Mouse (Mus musculus): Measurements from ENCODE around the gene Agbl1. TPM values are rescaled to one million over a fixed set of nuclear protein-coding genes. Genes with fewer than 3 reads are reported as not detected.

The Agbl1 gene
- polyA plus RNA-seq, 1 experiment, result not detected

DNA sequence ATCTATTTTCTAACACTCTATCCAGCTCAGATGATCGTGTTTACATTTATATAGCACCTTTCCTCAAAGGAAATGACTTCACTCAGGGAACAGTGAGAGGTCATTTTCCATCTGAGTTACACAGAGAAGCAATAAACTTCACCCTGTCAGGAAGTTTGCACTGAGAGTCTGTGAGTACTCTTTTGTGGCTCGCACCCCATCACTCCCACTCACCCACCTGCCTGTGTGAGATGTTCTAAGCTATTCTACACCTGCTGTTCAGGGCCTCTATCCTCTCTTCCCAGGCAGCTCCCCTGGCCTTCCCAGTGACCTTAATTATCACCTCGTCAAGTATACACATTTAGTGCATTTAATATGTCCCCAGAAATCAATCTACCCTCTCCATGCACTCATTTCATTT is 580.3 kb downstream of the Agbl1 start:
- TF ChIP-seq POLR2A (IDR thresholded peaks at IDR 0.05; ENCODE audit: low read depth, low read length) (no peak), CTCF (IDR thresholded peaks at IDR 0.05; ENCODE audit: extremely low read depth, insufficient read length, insufficient replicate concordance, low read depth, low read length) (no peak)
- 35% methylated on average over 3 of the region's 3 CpGs for WGBS
- no peaks in the 10 kb centered on the region for H3K4me1 ChIP-seq (ENCODE audit: control insufficient read depth, insufficient read depth, insufficient read length, low read length)
- H3K36me3 ChIP-seq (ENCODE audit: control insufficient read depth, insufficient read depth, low read length), result no peaks in the 10 kb centered on the region
- H3K4me3 ChIP-seq (ENCODE audit: low read depth, low read length), result no peak overlapping the region
- H3K27ac ChIP-seq (ENCODE audit: insufficient read depth, low read depth, low read length), result no peak overlapping the region
- no peaks in the 10 kb centered on the region for H3K27me3 ChIP-seq (ENCODE audit: control insufficient read depth, insufficient read depth, low read length)

- Histone ChIP-seq H3K4me1 (ENCODE audit: control insufficient read depth, insufficient read depth, insufficient read length, low read length) (no peaks in the 10 kb centered on the region), H3K4me3 (ENCODE audit: low read depth, low read length) (no peak overlapping the region), H3K27ac (ENCODE audit: insufficient read depth, low read depth, low read length) (no peak overlapping the region), H3K27me3 (ENCODE audit: control insufficient read depth, insufficient read depth, low read length) (no peaks in the 10 kb centered on the region), H3K36me3 (ENCODE audit: control insufficient read depth, insufficient read depth, low read length) (no peaks in the 10 kb centered on the region)
- 54% methylated on average over 2 of the region's 2 CpGs for WGBS
- TF ChIP-seq POLR2A (IDR thresholded peaks at IDR 0.05; ENCODE audit: low read depth, low read length), result no peak
- no peak for TF ChIP-seq CTCF (IDR thresholded peaks at IDR 0.05; ENCODE audit: extremely low read depth, insufficient read length, insufficient replicate concordance, low read depth, low read length)
These were observed 590.9 kb downstream of the Agbl1 start for GRCm38 (mm10) chr7:76820571-76820970.

DNA sequence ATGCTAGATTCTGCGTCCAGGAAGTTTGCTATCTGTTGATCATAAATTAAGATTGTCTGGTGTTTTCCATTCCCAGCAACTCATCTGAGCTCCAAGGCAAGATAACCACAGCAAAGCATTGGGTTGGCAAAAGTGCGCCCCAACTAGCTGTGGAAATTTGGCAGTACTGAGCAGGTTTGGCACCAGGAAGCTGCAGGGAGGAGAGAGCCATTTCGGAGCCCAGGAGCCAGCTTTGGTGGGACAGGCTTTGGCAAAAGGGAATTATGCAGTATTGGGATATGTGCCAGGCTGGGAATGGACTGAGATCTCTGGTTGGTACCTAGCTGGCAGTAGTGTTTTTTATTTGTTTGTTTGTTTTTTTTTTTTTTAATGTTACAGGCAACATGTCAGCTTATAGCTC is 612.5 kb downstream of the Agbl1 start:
- Histone ChIP-seq H3K36me3 (ENCODE audit: control insufficient read depth, insufficient read depth, low read length) (no peaks in the 10 kb centered on the region), H3K4me1 (ENCODE audit: control insufficient read depth, insufficient read depth, insufficient read length, low read length) (no peaks in the 10 kb centered on the region), H3K27me3 (ENCODE audit: control insufficient read depth, insufficient read depth, low read length) (no peaks in the 10 kb centered on the region), H3K4me3 (ENCODE audit: low read depth, low read length) (no peak overlapping the region), H3K27ac (ENCODE audit: insufficient read depth, low read depth, low read length) (no peak overlapping the region)
- TF ChIP-seq POLR2A (IDR thresholded peaks at IDR 0.05; ENCODE audit: low read depth, low read length) (no peak), CTCF (IDR thresholded peaks at IDR 0.05; ENCODE audit: extremely low read depth, insufficient read length, insufficient replicate concordance, low read depth, low read length) (no peak)
- WGBS, result 79% methylated on average over 3 of the region's 3 CpGs

- WGBS, result 79% methylated on average over 22 of the region's 22 CpGs
- Histone ChIP-seq H3K4me3 (ENCODE audit: low read depth, low read length) (no peak overlapping the region), H3K36me3 (ENCODE audit: control insufficient read depth, insufficient read depth, low read length) (no peaks in the 10 kb centered on the region), H3K4me1 (ENCODE audit: control insufficient read depth, insufficient read depth, insufficient read length, low read length) (no peaks in the 10 kb centered on the region), H3K27ac (ENCODE audit: insufficient read depth, low read depth, low read length) (no peak overlapping the region), H3K27me3 (ENCODE audit: control insufficient read depth, insufficient read depth, low read length) (no peaks in the 10 kb centered on the region)
- TF ChIP-seq POLR2A (IDR thresholded peaks at IDR 0.05; ENCODE audit: low read depth, low read length) (no peak), CTCF (IDR thresholded peaks at IDR 0.05; ENCODE audit: extremely low read depth, insufficient read length, insufficient replicate concordance, low read depth, low read length) (no peak)
These were observed 659.9 kb downstream of the Agbl1 start for GRCm38 (mm10) chr7:76889416-76890209.

GRCm38 (mm10) chr7:76904096-76904495 is 674.4 kb downstream of the Agbl1 start:
- WGBS, result 88% methylated on average over 1 of the region's 1 CpGs
- Histone ChIP-seq H3K36me3 (ENCODE audit: control insufficient read depth, insufficient read depth, low read length) (no peaks in the 10 kb centered on the region), H3K4me3 (ENCODE audit: low read depth, low read length) (no peak overlapping the region), H3K27me3 (ENCODE audit: control insufficient read depth, insufficient read depth, low read length) (no peaks in the 10 kb centered on the region), H3K4me1 (ENCODE audit: control insufficient read depth, insufficient read depth, insufficient read length, low read length) (no peaks in the 10 kb centered on the region), H3K27ac (ENCODE audit: insufficient read depth, low read depth, low read length) (no peak overlapping the region)
- TF ChIP-seq CTCF (IDR thresholded peaks at IDR 0.05; ENCODE audit: extremely low read depth, insufficient read length, insufficient replicate concordance, low read depth, low read length), result no peak
- TF ChIP-seq POLR2A (IDR thresholded peaks at IDR 0.05; ENCODE audit: low read depth, low read length), result no peak

- Histone ChIP-seq H3K27ac (ENCODE audit: insufficient read depth, low read depth, low read length) (no peak overlapping the region), H3K27me3 (ENCODE audit: control insufficient read depth, insufficient read depth, low read length) (no peaks in the 10 kb centered on the region), H3K4me3 (ENCODE audit: low read depth, low read length) (no peak overlapping the region), H3K4me1 (ENCODE audit: control insufficient read depth, insufficient read depth, insufficient read length, low read length) (no peaks in the 10 kb centered on the region), H3K36me3 (ENCODE audit: control insufficient read depth, insufficient read depth, low read length) (no peaks in the 10 kb centered on the region)
- WGBS, result 81% methylated on average over 5 of the region's 5 CpGs
- TF ChIP-seq POLR2A (IDR thresholded peaks at IDR 0.05; ENCODE audit: low read depth, low read length), result no peak
- no peak for TF ChIP-seq CTCF (IDR thresholded peaks at IDR 0.05; ENCODE audit: extremely low read depth, insufficient read length, insufficient replicate concordance, low read depth, low read length)
These were observed 682.0 kb downstream of the Agbl1 start for GRCm38 (mm10) chr7:76911672-76912071.

DNA sequence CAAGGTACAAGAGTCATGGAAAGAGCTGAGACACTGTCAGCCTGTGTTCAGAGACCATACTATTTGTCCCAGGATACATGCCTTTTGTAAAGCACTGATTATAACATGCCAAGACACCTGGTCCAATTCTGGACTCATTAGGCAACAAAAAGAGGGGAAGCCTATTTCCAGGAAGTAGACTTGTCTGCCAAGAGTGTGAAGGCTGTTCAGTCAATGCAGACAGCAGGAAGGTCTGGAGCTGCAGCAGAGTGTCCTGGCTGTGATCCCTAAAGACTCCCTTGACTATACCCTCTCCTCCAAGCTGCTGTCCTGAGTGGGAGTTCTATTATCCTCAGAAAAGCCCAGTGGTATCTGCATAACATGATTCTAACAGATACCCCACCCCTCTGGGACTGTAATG is 689.2 kb downstream of the Agbl1 start:
- Histone ChIP-seq H3K27ac (ENCODE audit: insufficient read depth, low read depth, low read length) (no peak overlapping the region), H3K4me3 (ENCODE audit: low read depth, low read length) (no peak overlapping the region), H3K27me3 (ENCODE audit: control insufficient read depth, insufficient read depth, low read length) (no peaks in the 10 kb centered on the region), H3K4me1 (ENCODE audit: control insufficient read depth, insufficient read depth, insufficient read length, low read length) (no peaks in the 10 kb centered on the region), H3K36me3 (ENCODE audit: control insufficient read depth, insufficient read depth, low read length) (no peaks in the 10 kb centered on the region)
- TF ChIP-seq POLR2A (IDR thresholded peaks at IDR 0.05; ENCODE audit: low read depth, low read length), result no peak
- TF ChIP-seq CTCF (IDR thresholded peaks at IDR 0.05; ENCODE audit: extremely low read depth, insufficient read length, insufficient replicate concordance, low read depth, low read length), result no peak

Measured in small intestine, adult 2 months (tissue).